Mouse (Mus musculus) neural tube, embryonic 11.5 days (tissue): Measurements from ENCODE around the gene Spdef. TPM values are rescaled to one million over a fixed set of nuclear protein-coding genes. Genes with fewer than 3 reads are reported as not detected.

Experiments
- ATAC-seq: fragments of 200-750 bp; cut with Nextera tagmentation; 2 replicates; pipeline ENCODE4 v1.8.0; 2017; ENCODE audit warnings: moderate number of reproducible peaks, mild to moderate bottlenecking, moderate TSS enrichment, moderate library complexity; ENCODE audit not compliant: insufficient read depth, low FRiP score, low TSS enrichment
- DNase-seq: peaks from one replicate; pipeline ENCODE4 v3.0.0-alpha.2; 2015; ENCODE audit warnings: low spot score
- H3K27ac ChIP-seq: fragments of 300-500 bp; sonication (generic); 2 replicates; pipeline ENCODE4 v1.5.1; 2014; ENCODE audit warnings: low read depth, mild to moderate bottlenecking, low read length
- H3K27me3 ChIP-seq: fragments of 300-500 bp; sonication (generic); 2 replicates; pipeline ENCODE4 v1.6.1; 2014; ENCODE audit warnings: mild to moderate bottlenecking, low read length, mixed read lengths; ENCODE audit not compliant: control insufficient read depth, insufficient read depth
- H3K36me3 ChIP-seq: fragments of 300-500 bp; sonication (generic); 2 replicates; pipeline ENCODE4 v1.6.1; 2014; ENCODE audit warnings: mild to moderate bottlenecking, low read length, moderate library complexity, mixed read lengths; ENCODE audit not compliant: control insufficient read depth, insufficient read depth
- H3K4me1 ChIP-seq: fragments of 300-500 bp; sonication (generic); 2 replicates; pipeline ENCODE4 v1.6.1; 2014; ENCODE audit warnings: low read length, mixed read lengths; ENCODE audit not compliant: control insufficient read depth, insufficient read depth
- H3K4me2 ChIP-seq: fragments of 300-500 bp; sonication (generic); 2 replicates; pipeline ENCODE4 v1.6.1; 2014; ENCODE audit warnings: low read depth, mild to moderate bottlenecking, moderate library complexity
- H3K4me3 ChIP-seq: fragments of 300-500 bp; sonication (generic); 2 replicates; pipeline ENCODE4 v1.5.1; 2014; ENCODE audit warnings: low read depth, low read length
- H3K9ac ChIP-seq: fragments of 300-500 bp; sonication (generic); 2 replicates; pipeline ENCODE4 v1.6.1; 2014; ENCODE audit warnings: mild to moderate bottlenecking, low read length
- H3K9me3 ChIP-seq: fragments of 300-500 bp; sonication (generic); 2 replicates; pipeline ENCODE4 v1.6.1; 2016; ENCODE audit warnings: low read length; ENCODE audit not compliant: control insufficient read depth
- WGBS: fragments of 180-500 bp; shearing (Covaris S2); extraction: QIAGEN DNeasy Blood & Tissue Kit; methylation state at CpG from one replicate; pipeline ENCODE4 v1.1.7; 2014; 5-methylcytosine and 5-hydroxymethylcytosine counted together
- polyA plus RNA-seq: library from polyadenylated mRNA; unstranded; fragments of >200 nt; fragmentation: Nextera tagmentation; extraction: Ambion mirVana; gene quantifications from 2 replicates; pipeline ENCODE4 v1.2.1, GENCODE M21; 2014

Spdef gene
- polyA plus RNA-seq, 1 experiment from 2014 or later: not detected

- Histone ChIP-seq H3K4me2 (no peak overlapping the region), H3K4me3 (no peak overlapping the region), H3K36me3 (no peaks in the 10 kb centered on the region), H3K9ac (no peak overlapping the region), H3K4me1 (no peaks in the 10 kb centered on the region), H3K27me3 (no peaks in the 10 kb centered on the region), H3K9me3 (no peaks in the 10 kb centered on the region), H3K27ac (no peak overlapping the region)
- ATAC-seq: no peak
- DNase-seq: no peak
- WGBS: 28% methylated on average over 12 of the region's 13 CpGs
These were observed 5.8 kb upstream of the Spdef start for GRCm38 (mm10) chr17:27734344-27735073.

GRCm38 (mm10) chr17:27732694-27733093, 3.9 kb upstream of the Spdef start:
- H3K36me3 ChIP-seq: no peaks in the 10 kb centered on the region
- no peak overlapping the region for H3K4me2 ChIP-seq
- H3K27me3 ChIP-seq: no peaks in the 10 kb centered on the region
- H3K9me3 ChIP-seq: no peaks in the 10 kb centered on the region
- no peak overlapping the region for H3K9ac ChIP-seq
- DNase-seq: no peak
- WGBS: 93% methylated on average over 3 of the region's 3 CpGs
- no peak overlapping the region for H3K4me3 ChIP-seq
- H3K27ac ChIP-seq: no peak overlapping the region
- ATAC-seq: no peak
- no peaks in the 10 kb centered on the region for H3K4me1 ChIP-seq

GRCm38 (mm10) chr17:27732152-27732551, 3.4 kb upstream of the Spdef start:
- H3K9me3 ChIP-seq: no peaks in the 10 kb centered on the region
- H3K27me3 ChIP-seq: no peaks in the 10 kb centered on the region
- no peaks in the 10 kb centered on the region for H3K36me3 ChIP-seq
- no peak for ATAC-seq
- no peak overlapping the region for H3K9ac ChIP-seq
- no peak for DNase-seq
- 85% methylated on average over 5 of the region's 5 CpGs for WGBS
- H3K27ac ChIP-seq: no peak overlapping the region
- no peak overlapping the region for H3K4me3 ChIP-seq
- H3K4me2 ChIP-seq: no peak overlapping the region
- H3K4me1 ChIP-seq: no peaks in the 10 kb centered on the region

GRCm38 (mm10) chr17:27726527-27726926, 2.2 kb downstream of the Spdef start:
- Histone ChIP-seq H3K27ac (no peak overlapping the region), H3K36me3 (no peaks in the 10 kb centered on the region), H3K4me2 (no peak overlapping the region), H3K4me3 (no peak overlapping the region), H3K4me1 (0 out of 2 replicates have a peak, but pooled peaks cover 4% of the 10 kb centered on the region), H3K9ac (no peak overlapping the region), H3K27me3 (no peaks in the 10 kb centered on the region), H3K9me3 (no peaks in the 10 kb centered on the region)
- no peak for DNase-seq
- 55% methylated on average over 7 of the region's 7 CpGs for WGBS
- no peak for ATAC-seq

GRCm38 (mm10) chr17:27725412-27725811, 3.3 kb downstream of the Spdef start:
- Histone ChIP-seq H3K4me2 (no peak overlapping the region), H3K27ac (no peak overlapping the region), H3K9me3 (no peaks in the 10 kb centered on the region), H3K36me3 (no peaks in the 10 kb centered on the region), H3K4me3 (no peak overlapping the region), H3K27me3 (no peaks in the 10 kb centered on the region), H3K4me1 (0 out of 2 replicates have a peak, but pooled peaks cover 4% of the 10 kb centered on the region), H3K9ac (peak overlapping the region; percentile 32)
- WGBS: 19% methylated on average over 10 of the region's 10 CpGs
- no peak for DNase-seq
- ATAC-seq: no peak

- no peaks in the 10 kb centered on the region for H3K27me3 ChIP-seq
- WGBS: 36% methylated on average over 10 of the region's 10 CpGs
- H3K36me3 ChIP-seq: no peaks in the 10 kb centered on the region
- no peak overlapping the region for H3K4me2 ChIP-seq
- no peaks in the 10 kb centered on the region for H3K9me3 ChIP-seq
- H3K4me1 ChIP-seq: 0 out of 2 replicates have a peak, but pooled peaks cover 4% of the 10 kb centered on the region
- no peak overlapping the region for H3K27ac ChIP-seq
- ATAC-seq: no peak
- no peak for DNase-seq
- no peak overlapping the region; the same call in 1 of the 2 replicates for H3K9ac ChIP-seq
- no peak overlapping the region for H3K4me3 ChIP-seq
These were observed 3.7 kb downstream of the Spdef start for GRCm38 (mm10) chr17:27725011-27725410.

- Histone ChIP-seq H3K4me1 (0 out of 2 replicates have a peak, but pooled peaks cover 4% of the 10 kb centered on the region), H3K36me3 (no peaks in the 10 kb centered on the region), H3K9me3 (no peaks in the 10 kb centered on the region), H3K4me2 (no peak overlapping the region), H3K4me3 (no peak overlapping the region), H3K9ac (no peak overlapping the region), H3K27ac (no peak overlapping the region), H3K27me3 (no peaks in the 10 kb centered on the region)
- WGBS: 33% methylated on average over 3 of the region's 3 CpGs
- ATAC-seq (no peak), DNase-seq (no peak)
These were observed 4.4 kb downstream of the Spdef start for GRCm38 (mm10) chr17:27724327-27724726.

- no peak for DNase-seq
- Histone ChIP-seq H3K27ac (no peak overlapping the region), H3K4me2 (no peak overlapping the region), H3K4me1 (0 out of 2 replicates have a peak, but pooled peaks cover 4% of the 10 kb centered on the region), H3K9ac (no peak overlapping the region), H3K36me3 (no peaks in the 10 kb centered on the region), H3K4me3 (no peak overlapping the region), H3K9me3 (no peaks in the 10 kb centered on the region), H3K27me3 (no peaks in the 10 kb centered on the region)
- no peak for ATAC-seq
- WGBS: 86% methylated on average over 9 of the region's 9 CpGs
These were observed 7.6 kb downstream of the Spdef start for GRCm38 (mm10) chr17:27721125-27721664.

GRCm38 (mm10) chr17:27720326-27720725, 8.4 kb downstream of the Spdef start:
- Histone ChIP-seq H3K4me2 (no peak overlapping the region), H3K36me3 (no peaks in the 10 kb centered on the region), H3K4me3 (no peak overlapping the region), H3K9ac (no peak overlapping the region), H3K27me3 (no peaks in the 10 kb centered on the region), H3K9me3 (no peaks in the 10 kb centered on the region), H3K4me1 (0 out of 2 replicates have a peak, but pooled peaks cover under 1% of the 10 kb centered on the region), H3K27ac (no peak overlapping the region)
- ATAC-seq (no peak), DNase-seq (no peak)
- WGBS: 53% methylated on average over 9 of the region's 9 CpGs
